Mouse (Mus musculus): ENCODE data around the gene Ints3.

Ints3 gene

DNA sequence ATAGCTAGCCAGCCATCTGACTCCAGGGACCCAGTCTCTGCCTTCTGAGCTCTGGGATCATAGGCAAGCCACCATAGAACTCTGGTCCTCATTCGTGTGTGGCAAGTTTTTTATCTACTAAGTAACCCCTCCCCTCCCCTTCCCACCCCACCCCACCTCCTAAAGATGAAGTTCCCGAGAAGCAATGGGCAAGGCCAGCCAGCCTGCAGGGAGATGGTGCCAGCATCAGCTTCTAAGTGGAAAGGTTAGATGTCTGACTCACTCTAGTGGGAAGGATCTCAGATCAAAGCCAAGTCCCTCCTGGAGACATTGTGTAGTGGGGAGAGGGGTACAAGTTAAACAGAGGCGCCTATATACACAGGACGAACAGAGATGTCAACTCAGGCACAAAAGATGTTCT, 42.4 kb downstream of the Ints3 start:
- no peak for DNase-seq (ENCODE audit: low spot score in 2 of 2)

DNA sequence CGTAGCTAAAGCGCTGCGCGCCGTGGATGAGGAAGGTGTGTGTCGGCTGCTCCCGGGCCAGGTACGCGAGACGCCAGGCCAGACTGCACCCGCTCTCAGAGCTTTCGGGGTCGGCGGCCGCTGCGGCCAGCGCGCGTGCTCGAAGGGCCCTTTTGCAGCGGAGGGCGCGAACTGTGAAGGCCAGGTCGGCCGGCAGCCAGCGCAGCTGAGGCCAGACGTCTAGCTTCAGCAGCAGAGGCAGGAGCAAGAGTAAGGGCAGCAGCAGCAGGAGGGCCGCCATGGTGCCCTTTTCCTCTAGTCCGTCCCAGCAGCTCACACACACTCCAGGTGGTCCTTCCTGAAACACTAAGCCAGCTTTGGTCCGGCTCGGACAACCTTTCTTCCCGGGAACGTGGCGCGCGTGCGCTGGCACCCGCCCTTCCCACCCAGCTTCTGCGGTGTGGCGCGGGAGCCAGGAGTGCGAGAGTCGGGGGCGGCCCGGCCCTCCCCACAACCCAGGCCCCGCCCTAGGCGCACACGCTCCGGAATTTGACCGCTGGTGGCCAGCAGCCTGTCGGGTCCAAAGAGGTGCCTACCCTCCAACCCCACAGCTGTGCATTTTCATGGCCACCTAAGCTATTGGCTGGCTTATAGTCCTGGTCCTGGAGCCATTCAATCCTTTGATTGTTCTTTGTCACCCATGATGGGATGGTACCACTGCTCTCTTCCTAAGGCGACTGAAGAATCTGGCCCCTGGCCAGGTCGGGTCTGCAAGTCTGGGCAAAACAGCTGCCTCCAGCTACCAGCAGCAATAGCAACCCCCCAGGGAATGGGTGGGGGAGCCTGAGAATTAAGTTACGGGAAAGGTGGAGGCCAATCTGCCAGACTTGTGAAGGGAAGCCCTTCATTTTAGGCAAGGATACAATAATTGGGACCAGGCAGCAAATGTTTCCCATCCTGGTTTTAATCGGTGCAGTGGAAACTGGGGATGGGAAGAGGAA, 43.6 kb downstream of the Ints3 start, which contains the start of gene Slc27a3:
Gene Slc27a3, minus strand, starts transcription at position 428 of the 980 bp plus-strand sequence.
- DNase-seq (ENCODE audit: low spot score in 2 of 2): peak in 1 of 2 experiments; percentile 50

DNA sequence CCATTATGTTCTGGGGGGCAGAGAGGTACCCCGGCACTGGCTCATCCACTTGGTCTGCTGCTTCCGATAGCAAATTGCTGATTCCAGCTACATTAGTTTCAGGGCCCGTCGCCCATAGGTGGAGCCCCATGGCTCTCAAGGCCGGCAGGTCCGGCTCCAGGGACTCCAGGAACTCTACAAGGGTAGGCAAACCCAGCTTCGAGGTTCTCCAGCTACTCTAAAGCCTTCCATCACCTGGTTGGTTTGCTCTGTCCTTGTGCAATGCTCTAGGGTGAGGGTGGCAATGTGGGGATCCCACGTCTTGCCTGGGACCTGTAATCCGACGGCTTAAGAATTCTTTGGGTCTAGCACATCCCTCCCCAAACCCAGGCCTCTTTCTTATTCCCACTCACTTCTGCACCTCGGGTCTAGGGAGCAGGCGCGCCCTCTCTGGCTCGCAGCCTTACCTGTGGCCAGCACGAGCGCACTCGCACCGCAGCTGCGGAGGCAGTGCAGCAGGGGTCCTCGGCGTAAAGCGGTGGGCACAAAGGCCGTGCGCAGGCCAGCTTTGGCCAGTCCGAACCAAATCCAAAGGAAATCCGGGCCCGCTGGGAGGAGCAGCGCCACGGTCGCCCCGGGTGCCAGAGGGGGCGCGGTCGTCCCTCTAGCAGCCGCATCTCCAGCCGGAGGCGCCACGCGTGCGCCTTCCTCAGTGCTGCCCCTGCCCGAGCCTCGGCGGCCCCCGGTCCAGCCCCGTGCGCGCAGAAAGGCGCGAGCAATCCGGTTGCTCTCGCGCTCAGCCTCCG, 44.5 kb downstream of the Ints3 start:
- DNase-seq (ENCODE audit: low spot score in 2 of 2): peak in 1 of 2 experiments; percentile 45

DNA sequence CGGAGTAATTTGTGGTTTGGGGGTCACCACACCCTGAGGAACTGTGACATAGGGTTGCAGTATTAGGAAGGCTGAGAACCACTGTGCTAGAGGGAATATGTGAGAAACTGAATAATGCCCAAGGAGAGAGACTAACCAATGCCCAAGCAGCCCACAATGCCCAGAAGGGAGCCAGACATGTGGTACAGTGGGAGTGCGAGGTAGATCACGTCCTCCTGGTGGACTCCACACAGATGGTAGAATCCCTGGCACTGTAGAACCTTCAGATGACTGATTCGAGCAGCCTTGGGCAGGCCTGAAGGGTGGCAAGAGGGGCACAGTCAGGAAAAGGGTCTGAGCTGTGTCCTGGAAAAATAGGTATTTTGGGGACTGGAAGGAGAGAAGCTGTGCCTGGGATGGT, 45.2 kb downstream of the Ints3 start:
- no peak for DNase-seq (ENCODE audit: low spot score in 2 of 2)

DNA sequence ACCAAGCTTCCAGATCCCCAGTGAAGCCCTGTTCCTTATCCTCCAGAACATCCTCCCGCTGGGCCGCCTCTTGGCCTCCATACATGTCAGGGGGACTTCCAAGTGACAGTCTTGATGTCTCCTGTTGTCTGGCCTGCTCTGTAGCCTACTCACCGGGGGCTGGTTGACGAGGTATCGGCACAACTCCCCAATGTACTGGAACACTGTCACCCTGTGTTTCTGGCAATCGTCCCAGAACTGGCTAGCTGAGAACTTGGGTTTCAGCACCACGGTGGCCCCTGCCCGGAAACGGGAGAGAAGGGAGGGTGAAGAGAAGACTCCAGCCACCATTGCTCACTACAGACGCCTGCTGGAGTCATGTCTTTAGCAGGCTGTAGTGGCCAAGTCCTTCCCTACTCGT, 45.9 kb downstream of the Ints3 start:
- DNase-seq (ENCODE audit: low spot score in 2 of 2): no peak

DNA sequence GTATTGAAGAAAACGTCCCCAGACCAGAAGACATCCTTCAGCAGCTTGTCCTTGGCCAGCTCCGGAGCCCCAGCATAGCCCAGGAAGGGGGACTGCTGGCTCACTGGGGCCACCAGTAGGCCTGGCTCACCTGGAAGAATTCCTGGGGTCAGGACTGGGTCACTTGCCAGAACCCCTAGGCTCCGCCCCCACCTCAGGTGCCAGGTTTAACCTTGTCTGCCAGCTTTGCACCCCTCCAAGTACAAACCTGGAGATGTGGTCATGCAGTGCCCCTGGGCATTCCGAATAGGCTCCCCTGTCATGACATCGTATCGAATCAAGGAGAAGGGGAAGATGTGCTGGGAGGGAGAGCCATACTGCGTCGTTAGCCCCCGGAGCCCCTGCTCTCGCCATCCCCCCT, 46.6 kb downstream of the Ints3 start:
- DNase-seq (ENCODE audit: low spot score in 2 of 2): no peak

DNA sequence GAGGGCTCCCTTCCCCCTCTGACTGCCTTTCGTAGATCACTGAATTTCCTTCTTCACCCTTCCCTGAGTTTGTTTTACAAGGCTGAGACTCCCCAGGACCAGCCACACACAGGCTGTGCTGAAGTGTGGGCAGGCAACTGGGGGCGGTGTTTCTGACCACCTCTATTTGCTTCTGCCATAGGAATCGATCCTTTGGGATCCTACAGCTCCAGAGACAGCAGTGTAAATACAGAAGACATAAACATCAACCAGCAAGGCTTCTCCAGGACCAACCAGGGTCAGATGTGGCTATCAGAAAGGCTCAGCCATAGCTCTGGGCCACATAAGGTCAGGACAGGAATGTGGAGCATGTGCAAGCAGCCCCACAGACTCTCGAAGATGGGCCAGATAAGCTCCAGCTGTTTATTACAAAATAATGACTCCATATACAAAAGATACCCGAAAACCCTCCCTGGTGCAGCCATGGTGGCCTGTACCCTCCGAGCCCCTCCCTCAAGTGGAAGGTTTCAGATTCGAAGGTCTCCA, 48.5 kb downstream of the Ints3 start:
- no peak for DNase-seq (ENCODE audit: low spot score in 2 of 2)

DNA sequence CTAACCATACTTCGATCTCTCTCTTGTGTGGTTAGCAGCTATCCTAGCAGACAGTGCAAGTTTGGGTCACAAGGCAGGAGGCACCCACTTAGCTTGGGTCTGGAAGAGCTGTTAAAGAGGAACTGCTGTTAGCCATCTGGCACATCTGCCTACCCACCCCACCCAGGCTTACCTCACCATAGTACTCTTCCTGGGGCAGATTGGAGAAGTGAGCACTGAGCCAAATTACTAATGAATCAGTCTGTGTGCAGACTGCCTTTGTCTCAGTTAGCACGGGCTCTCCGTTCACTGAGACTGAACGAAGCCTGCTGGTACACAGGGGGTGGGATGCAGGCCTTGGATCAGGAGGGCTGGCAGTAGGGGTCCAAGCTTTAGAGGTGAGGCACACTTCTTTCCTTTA, 49.7 kb downstream of the Ints3 start:
- no peak for DNase-seq (ENCODE audit: low spot score in 2 of 2)

DNA sequence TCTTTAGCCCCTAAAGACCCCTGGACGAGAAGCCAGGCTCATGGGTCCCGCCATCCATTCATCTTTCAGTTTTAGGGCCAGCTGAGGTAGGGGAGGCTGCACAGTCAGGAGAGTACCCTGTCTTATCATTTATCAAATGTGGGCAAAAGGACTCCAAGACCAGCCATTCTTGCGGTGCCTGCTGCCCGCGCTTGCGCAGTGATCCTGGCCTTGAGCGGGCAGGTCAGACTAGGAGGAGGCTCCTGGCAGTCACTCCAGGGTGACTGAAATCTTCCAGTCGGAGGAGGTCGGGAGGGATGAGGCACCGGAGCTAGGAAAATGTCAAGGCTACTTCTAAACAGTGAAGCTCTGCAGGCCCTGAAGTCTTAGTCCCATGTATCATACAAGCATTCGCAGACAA, 51.7 kb downstream of the Ints3 start:
- DNase-seq (ENCODE audit: low spot score in 2 of 2): no peak

DNA sequence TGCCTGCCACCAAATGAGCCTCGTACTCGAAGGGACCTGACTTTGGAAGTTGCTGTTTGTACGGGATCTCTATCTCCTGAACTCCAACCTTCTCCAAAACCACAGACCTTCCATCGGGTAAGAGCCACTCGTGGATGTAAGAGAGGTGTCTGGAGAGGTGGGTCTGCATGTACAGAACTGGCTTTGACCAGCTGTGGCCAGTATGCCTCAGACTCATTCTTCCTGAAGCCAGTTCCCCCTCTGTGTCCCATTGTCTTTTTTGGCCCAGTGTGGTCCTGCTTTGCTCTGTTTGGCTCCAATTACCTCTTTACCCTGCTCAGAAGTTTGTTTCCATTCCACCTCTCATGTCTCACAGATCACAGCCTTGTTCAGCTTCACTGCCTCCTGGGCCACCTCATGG, 54.9 kb downstream of the Ints3 start:
- no peak for DNase-seq (ENCODE audit: low spot score in 2 of 2)

DNA sequence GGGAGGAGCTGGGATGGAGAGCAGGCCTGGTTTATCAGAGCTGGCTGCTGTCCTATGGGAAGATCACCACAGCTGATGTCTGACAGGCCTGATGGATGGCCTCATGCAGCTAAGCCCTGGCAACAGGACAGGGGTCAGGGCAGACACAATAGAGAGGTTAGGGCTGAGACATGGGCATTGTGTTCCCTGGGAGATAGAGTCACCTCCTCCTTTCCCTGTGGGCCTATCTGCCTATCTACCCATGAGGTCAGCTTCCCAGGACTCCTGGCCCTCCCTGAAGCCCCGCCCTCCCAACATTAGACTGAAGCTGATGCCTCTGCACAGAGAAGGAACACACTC, 57.2 kb downstream of the Ints3 start:
- no peak for DNase-seq (ENCODE audit: low spot score in 2 of 2)

DNA sequence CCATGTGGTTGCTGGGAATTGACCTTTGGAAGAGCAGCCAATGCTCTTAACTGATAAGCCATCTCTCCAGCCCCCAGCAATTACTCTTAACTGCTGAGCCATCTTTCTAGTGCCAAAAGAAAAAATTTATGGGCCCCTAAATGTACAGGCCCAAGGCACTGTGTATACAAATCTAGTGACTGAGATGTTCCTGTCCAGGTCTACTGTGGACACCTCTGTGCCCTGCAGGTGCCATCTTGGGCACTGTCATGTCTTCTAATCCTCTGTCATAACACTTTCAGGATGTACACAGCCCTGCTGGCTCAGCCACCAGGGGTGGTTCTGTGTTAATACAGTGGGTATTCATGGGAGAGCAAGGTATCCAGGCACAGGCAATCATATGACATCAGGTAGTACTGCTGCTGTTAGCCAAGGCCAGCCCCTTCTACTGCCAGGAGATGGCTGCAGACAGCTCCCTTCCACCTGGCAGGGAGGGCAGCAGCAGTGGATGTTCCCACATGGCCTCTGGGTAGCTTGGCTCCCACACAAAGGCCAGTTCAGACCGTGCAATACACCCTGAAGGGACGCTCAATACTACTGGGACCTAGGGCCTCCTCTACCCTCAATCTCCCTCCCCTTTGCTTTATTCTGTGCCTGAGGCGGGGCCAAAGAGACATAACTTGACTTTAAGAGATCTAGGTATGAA, 57.7 kb downstream of the Ints3 start:
- DNase-seq (ENCODE audit: low spot score in 2 of 2): no peak

DNA sequence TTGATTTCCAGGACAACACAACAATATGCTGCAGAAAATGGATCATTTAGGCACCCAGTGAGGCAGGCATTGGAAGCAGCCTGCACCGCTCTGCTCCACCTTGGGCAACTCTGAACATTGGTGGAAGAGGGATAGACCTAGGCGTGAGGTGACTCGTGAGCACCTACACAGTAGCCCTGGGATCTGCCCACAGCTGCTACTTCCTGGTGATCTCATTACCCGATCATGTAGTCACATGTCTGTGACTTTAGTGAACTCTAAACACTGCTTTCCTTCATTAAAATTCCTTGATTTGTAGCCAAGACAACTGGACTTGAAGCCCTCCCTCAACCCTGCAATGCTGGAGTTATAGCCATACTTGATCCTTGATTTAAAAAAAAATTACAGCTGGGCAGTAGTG, 59.1 kb downstream of the Ints3 start:
- no peak for DNase-seq (ENCODE audit: low spot score in 2 of 2)

DNA sequence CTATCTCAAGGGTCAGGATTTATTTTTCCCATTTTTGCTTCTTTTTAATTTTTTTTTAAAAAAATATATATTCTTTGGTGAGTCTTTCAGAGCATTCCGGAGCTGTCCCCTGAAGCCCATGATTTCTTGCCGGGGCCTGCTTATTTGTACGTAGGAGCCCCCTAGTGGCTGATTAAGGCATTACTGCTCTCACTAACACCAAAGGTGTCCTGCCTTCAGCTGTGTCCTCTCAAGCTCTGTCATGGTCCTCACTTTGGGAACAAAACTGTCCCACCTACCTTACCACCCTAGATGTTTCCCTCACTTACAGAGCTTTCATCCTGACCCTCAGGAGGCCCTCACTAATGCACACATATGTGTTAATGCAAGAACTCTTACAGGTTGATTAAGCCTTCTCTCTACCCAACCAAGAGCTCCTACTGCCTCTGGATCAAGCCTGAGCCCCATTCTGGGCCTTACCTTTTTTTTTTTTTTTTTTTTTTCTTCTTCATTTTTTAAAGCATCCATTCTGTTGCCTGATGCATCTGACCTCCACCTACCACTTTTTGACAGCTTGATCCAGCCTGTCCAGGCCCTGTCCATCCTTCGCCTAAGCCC, 59.9 kb downstream of the Ints3 start:
- DNase-seq (ENCODE audit: low spot score in 2 of 2): peak; percentile 41 to 46

DNA sequence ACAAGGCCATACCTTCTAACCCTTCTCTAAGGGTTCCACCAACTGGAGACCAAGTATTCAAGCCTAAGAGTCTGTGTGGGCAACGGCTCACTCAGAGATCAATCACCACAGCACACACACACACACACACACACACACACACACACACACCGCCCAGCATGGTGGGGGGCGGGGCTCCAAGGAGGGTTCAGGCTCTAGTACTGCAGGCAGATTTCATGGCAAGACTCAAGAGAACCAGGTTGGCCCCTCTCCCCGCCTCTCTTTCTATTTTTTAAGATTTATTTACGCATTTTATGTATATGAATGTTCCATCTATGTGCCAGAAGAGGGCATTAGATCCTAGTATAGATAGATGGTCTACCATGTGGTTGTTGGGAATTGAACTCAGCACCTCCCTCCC, 60.6 kb downstream of the Ints3 start:
- no peak for DNase-seq (ENCODE audit: low spot score in 2 of 2)

DNA sequence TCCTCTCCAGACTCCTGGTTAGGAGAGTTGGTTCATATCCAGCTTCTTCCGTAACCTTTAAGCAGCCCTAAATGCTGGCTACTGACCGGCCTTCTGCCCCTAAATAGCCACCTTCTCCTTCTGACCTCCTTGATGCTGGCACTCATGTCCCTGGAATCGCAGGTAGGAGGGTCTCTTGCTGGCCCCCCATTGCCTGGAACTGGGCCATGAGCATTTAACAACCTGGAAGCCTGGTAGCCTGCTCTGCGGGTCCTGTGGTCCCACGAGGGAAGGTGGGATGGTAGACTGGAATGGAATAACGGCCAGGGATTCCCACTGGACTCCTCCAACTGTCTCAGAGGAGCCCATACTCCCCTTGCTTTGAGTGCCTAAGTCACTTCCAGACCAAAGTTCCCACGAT, 61.6 kb downstream of the Ints3 start:
- no peak for DNase-seq (ENCODE audit: low spot score in 2 of 2)

DNA sequence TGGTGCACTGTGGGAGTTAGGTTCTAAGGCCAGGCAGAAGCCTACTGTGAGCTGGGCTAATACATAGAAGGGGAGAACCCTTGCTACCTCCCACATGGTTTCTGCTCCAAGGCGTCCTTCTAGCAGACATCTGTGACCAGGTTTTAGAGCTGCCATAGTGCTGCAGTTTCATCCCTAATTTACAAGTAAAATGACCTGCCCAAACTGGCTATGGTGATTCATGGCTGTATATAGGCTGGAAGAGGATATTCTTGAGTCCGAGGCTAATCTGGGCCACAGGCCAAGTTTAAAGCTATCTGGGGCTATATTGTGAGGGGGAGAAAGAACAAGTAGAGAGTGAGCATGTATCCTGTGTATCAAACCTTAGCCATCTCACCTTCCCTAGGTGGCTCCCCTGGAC, 64.4 kb downstream of the Ints3 start:
- no peak for DNase-seq (ENCODE audit: low spot score in 2 of 2)

DNA sequence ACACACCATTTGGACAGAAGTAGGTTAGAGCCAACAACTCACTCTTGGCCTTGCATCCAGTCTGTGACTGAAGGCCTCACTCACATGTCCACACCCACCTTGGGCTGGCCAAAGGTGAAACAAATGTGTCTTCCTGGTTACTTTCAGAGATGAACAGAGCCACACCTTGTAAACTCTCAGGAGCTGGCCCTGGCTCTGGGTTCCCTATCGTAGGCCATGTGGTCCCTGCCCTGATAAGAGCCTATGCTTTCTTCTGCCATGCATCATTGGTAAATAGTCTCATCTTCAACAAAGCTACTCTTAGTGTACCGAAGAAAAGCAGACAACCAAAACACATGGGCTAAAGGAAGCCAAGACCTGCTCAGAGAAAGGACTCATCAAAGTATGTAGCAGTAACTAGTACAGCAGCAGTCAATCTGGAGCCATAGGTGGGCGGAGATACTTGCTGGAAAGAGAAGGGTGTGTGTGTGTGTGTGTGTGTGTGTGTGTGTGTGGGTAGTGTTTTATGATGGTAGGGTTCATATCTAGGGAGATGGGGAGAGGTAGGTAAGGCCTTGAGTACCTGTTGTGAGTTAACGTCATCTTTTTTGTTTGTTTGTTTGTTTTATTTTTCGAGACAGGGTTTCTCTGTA, 66.3 kb downstream of the Ints3 start:
- DNase-seq (ENCODE audit: low spot score in 2 of 2): no peak

DNA sequence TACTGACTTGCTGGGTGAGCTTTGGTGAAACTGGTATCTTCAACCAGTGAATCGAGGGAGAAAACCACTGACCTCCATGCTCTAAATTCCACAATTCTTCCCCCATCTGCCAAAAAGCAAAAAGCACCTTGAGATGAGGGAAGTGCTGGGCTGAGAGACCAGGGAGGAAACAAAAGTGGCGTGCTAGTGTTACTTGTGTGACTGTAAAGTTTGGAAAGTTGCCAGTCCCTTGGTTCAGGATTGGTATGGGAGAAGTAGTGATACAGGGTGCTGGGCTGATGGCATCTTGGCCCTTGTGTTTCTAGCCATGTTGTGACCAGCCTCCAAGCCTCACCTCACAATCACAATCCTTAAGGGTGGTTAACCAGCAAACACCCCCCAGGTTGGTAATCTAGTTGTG, 71.1 kb downstream of the Ints3 start:
- no peak for DNase-seq (ENCODE audit: low spot score in 2 of 2)

DNA sequence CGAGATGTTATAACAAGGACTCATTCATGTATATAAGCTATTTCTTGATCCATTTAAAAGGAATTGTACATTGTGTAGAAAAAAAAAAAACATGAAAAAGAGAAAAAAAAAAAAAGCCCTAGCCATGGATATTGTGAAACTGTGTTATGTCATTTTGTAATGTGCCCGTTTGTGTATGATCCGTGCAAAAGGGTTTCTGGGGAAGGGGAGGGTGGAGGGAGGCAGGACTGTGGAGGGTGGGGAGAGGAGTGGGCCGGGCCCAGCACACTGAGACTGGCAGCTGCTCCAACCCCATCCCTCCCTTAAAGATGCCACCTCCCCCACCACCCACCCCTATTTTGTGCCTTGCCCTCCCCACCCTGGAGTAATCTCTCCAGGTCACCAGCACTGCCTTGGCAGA, 71.9 kb downstream of the Ints3 start:
- DNase-seq (ENCODE audit: low spot score in 2 of 2): no peak

DNA sequence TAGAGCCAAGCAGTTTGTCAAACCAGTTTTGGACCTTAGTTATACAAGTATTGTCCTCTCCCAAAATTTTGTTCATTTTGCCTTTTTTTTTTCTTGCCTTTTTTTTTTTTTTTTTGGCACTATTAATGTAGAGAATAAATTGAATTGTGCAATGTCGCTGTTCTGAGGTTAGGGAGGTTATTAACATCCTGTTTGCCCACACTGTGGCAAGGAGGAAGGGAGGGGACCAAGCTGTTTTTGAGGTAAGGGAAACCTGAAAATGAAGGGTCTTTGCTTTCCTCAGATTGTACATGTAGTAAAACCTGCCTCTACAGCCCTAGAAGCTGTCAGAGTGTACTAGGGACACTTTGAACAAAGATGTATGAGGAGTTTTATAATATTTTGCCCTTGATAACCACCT, 74.2 kb downstream of the Ints3 start:
- no peak for DNase-seq (ENCODE audit: low spot score in 2 of 2)

All from urinary bladder, adult 18-20 months (tissue).